Mouse (Mus musculus) CD4-positive, CD25-positive, alpha-beta regulatory T cell (primary cell): ENCODE measurements around the gene Vmn1r85. TPM values are rescaled to one million over a fixed set of nuclear protein-coding genes. Genes with fewer than 3 reads are reported as not detected.

ENCODE experiments used
- polyA plus RNA-seq: library from polyadenylated mRNA; unstranded; fragments of 100-300 nt; shearing (Covaris generic); gene quantifications from one replicate; pipeline ENCODE4 v1.2.1, GENCODE M21; 2017

Vmn1r85 gene
- polyA plus RNA-seq, result not detected

GRCm38 (mm10) chr7:13095073-13095472, at the start of gene Vmn1r85:
Gene Vmn1r85 (minus strand): TSS chr7:13095173.

DNA sequence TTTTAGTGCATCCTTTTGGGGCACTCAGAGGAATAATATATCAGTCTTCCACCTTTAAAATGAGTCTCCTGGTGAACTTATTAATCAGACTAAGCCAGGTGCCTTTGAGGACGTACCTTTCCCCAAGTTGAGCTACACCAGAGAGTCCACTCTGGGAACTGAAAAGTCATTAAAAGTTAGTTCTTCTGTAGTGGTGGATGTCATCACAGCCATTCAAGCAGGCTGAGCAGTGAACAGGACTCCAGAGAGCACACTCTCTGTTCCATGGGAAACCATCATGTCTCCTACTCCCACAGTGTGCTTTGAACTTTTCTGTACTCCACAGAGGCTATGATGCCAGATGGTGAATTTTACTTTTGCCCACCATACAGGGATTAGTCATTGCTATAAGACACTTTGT, 45.1 kb upstream of the Vmn1r85 start, which contains the start of gene Vmn1r87:
TSS of gene Vmn1r87 (minus strand) at position 101 of the 400 bp plus-strand sequence.

GRCm38 (mm10) chr7:13119817-13120216, 24.8 kb upstream of the Vmn1r85 start, which contains the start of gene Vmn1r86:
Gene Vmn1r86 (minus strand): TSS chr7:13119917.

DNA sequence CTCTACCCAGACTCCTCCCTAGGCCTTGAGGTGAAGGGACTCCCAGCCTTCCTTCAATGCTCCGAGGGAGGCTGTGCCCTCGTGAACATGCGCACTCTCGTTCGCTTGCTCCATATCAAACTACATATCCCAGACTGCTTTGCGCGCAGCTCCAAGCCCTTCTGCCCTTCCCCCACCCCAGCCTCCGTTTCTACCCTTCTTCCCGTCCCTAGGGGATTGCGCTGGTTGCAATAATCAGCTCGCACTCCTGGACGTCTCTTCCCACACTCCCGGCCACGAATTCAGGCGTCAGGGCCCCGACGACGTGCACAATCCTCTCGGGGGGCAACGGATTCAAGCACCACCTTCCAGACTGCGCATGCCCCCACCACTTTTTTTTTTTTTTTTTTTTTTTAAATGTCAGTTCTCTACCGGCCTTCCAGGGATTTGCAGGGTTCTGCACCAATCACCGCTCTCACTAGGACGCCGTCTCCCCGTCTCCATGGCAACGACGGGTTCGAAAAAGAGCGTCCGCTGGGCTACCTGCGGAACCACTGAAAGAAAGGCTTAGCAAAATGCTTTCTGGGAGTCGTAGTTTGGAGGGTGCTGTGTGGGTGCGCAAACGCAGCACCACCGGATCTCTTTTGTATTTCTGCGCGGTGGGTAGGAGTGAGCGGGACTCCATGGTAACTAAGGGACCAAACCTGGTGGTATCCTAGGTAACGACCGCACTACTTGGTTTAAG, 40.5 kb downstream of the Vmn1r85 start, which contains the start of gene Mzf1:
TSS of gene Mzf1 (minus strand) at position 478 of the 724 bp plus-strand sequence.

DNA sequence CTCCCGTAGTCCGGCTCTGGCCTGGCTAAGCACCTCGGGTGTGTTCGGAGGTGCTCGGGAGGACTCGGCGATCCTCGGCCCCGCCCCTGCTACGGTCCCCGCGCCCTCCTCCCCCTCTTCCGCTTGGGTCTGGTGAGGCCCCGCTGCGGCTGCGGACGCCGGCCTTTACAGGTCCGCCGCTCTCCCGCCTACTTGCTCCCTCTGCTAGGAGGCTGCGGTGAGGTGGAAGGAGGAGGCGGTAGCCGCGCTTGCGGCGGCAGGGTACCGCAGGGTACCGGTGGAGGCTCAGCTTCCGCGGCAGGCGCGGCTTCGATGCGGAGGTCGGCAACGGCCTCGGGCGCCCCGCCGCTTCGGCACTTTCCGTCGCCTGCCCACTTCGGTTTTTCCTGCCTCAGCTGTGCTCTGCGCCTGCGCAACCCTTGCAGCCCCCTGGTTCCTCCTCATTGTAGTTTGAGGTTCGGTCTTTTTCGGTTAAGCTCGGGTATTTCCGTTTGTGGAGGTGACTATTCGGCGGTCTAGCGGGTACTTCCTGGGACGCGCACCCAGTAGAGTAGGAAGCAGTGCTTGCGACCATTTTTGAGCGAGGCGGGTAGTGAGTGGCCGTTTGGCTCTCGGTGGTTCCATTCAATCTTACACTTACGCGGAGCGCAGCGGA, 56.9 kb downstream of the Vmn1r85 start, which contains the start of gene Ube2m:
TSS of gene Ube2m (minus strand) at position 375 of the 655 bp plus-strand sequence.

DNA sequence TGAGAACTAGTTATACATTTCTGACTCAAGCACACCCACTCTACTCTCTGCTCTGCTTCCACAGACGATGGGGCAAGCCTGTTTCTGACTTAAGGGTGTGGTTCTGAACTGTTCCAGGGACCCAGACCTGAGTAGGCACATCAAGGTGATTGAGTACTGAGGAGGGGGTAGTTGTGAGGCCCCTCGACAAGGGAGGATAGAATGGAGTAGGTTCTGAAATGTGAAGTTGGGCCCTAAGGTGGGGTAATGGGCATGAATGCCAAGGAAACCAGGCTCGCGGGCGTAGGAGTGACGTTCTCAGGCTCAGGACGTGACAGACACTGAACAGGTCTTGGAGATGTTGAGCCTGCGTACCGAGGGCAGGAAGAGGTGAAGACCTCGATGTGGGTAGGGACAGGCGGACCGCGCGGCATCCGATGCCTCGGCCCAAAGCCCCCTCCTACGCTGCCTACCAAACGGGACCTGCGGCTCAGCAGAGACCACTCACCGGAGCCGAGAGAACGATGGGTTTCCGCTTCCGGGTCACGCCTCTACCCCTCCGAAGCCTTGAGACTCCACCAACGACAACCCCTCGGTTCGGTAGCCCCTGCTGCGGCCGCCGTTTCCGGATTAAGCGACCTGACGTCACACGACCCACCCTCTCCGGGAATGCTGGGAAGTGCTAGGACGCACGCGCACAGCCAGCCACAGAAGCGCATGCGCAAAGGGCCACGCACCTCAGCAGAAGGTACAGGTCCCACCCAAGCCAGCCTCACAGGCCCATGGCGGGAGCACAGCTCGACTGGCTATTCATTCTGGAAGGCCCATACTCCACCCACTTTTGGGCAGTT, 60.6 kb downstream of the Vmn1r85 start, which contains the start of gene Chmp2a:
TSS of gene Chmp2a (minus strand) at position 660 of the 830 bp plus-strand sequence.

Other genes with a start within 250 kb of the Vmn1r85 start
- 3.5 TPM for gene Zfp128, start 214.0 kb downstream of the Vmn1r85 start, polyA plus RNA-seq
- gene Zscan22, start 197.4 kb downstream of the Vmn1r85 start, polyA plus RNA-seq, result 10.3 TPM
- 858 TPM for gene Rps5, start 172.9 kb downstream of the Vmn1r85 start, polyA plus RNA-seq
- gene Rnf225, start 167.8 kb downstream of the Vmn1r85 start, polyA plus RNA-seq, result 0.13 TPM
- 6.7 TPM for gene Zfp324, start 129.3 kb downstream of the Vmn1r85 start, polyA plus RNA-seq
- 9.8 TPM for gene Zfp446, start 117.3 kb downstream of the Vmn1r85 start, polyA plus RNA-seq
- gene Slc27a5, start 97.0 kb downstream of the Vmn1r85 start, polyA plus RNA-seq, result 0.45 TPM
- 124 TPM for gene Trim28, start 96.1 kb downstream of the Vmn1r85 start, polyA plus RNA-seq
- 25.7 TPM for gene Zbtb45, start 85.1 kb downstream of the Vmn1r85 start, polyA plus RNA-seq
- 253 TPM for gene Chmp2a, start 60.4 kb downstream of the Vmn1r85 start, polyA plus RNA-seq
- 174 TPM for gene Ube2m, start 56.9 kb downstream of the Vmn1r85 start, polyA plus RNA-seq
- 1.1 TPM for gene Mzf1, start 40.4 kb downstream of the Vmn1r85 start, polyA plus RNA-seq
- 0.04 TPM for gene Vmn1r86, start 24.7 kb upstream of the Vmn1r85 start, polyA plus RNA-seq
- not detected for gene Vmn1r87, start 45.0 kb upstream of the Vmn1r85 start, polyA plus RNA-seq
- gene Vmn1r88, start 64.4 kb upstream of the Vmn1r85 start, polyA plus RNA-seq, result 0.06 TPM
- gene Vmn1r89, start 117.8 kb upstream of the Vmn1r85 start, polyA plus RNA-seq, result not detected
- gene Lig1, start 182.1 kb upstream of the Vmn1r85 start, polyA plus RNA-seq, result 22.0 TPM
- gene Zswim9, start 183.5 kb upstream of the Vmn1r85 start, polyA plus RNA-seq, result 3.6 TPM
- gene Pla2g4c, start 229.5 kb upstream of the Vmn1r85 start, polyA plus RNA-seq, result 0.13 TPM